Mouse (Mus musculus) ovary, adult 18-20 months (tissue): Measurements from ENCODE around the gene Fbxw11.
"Not testable (repeated sequence)": the region's sequence is repeated elsewhere in the genome, so short reads cannot be mapped to it uniquely, and the experiment has no call there.

Experiments
- DNase-seq: peaks from one replicate; pipeline ENCODE4 v3.0.0; 2022; ENCODE audit warnings: low spot score, mixed read lengths

The Fbxw11 gene

GRCm38 (mm10) chr11:32676777-32677176 is 34.3 kb downstream of the Fbxw11 start:
- DNase-seq: no peak

GRCm38 (mm10) chr11:32677811-32678210 is 35.3 kb downstream of the Fbxw11 start:
- no peak for DNase-seq

DNA sequence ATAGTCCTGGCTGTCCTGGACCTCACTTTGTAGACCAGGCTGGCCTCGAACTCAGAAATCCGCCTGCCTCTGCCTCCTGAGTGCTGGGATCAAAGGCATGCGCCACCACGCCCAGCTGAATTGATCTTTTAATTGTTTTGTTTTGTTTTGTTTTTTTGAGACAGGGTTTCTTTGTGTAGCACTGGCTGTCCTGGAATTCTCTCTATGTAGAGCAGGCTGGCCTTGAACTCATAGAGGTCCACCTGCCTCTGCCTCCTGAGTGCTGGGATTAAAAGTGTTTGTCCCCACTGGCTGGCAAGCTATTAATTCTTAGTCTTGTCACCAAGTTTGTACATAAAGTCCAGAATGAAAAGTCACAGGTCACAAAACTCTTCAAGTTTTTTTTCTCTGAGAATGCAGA is 36.6 kb downstream of the Fbxw11 start:
- DNase-seq: not testable (repeated sequence)

DNA sequence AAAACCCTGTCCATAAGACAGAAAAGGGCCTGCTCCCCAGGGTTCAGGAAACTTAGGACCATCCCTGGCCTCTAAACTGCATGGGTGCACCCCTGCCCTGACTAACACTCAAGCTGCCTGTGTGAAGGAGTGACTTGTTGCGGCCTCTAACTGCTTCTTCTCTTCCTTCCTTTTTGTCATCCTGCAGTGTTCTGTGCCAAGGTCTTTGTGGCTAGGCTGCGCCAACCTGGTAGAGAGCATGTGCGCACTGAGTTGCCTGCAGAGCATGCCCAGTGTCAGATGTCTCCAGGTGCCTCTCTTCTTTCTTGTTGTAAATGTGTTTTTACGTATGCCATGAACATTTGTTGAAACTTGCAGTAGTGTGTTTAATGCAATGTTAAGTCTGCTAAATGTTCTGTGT is 37.5 kb downstream of the Fbxw11 start:
- peak; percentile 35 for DNase-seq

- DNase-seq: no peak
Observed at GRCm38 (mm10) chr11:32681192-32681795, 38.8 kb downstream of the Fbxw11 start.

GRCm38 (mm10) chr11:32682335-32683102 is 40.0 kb downstream of the Fbxw11 start:
- DNase-seq: no peak

GRCm38 (mm10) chr11:32684690-32685254 is 42.2 kb downstream of the Fbxw11 start:
- no peak for DNase-seq

DNA sequence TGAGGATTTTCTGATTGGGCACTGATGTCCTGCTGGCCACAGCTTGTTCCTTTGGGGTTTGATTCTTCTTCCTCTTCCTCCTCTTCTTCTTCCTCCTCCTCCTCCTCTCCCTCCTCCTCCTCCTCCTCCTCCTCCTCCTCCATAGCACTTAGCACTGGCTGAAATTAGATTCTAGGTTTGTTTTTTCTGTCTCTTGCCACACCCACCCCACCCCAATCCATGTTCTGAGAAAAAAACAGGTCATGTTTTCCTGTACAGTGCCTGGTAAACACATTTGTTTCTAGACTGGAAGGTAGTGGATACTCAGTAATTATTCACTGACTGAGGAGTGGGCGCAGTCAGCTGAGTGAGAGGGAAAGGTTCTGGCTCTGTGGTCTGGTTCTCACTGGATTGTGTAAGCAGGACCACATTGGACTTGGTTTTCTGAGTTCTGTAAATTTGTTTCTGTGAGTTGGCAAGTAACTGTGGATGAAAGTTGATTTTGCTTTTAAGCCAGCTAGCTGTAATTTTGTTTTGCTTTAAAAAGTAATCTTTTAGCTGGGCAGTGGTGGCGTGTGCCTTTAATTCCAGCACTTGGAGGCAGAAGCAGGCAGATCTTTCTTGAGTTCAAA is 45.8 kb downstream of the Fbxw11 start:
- no peak for DNase-seq

DNA sequence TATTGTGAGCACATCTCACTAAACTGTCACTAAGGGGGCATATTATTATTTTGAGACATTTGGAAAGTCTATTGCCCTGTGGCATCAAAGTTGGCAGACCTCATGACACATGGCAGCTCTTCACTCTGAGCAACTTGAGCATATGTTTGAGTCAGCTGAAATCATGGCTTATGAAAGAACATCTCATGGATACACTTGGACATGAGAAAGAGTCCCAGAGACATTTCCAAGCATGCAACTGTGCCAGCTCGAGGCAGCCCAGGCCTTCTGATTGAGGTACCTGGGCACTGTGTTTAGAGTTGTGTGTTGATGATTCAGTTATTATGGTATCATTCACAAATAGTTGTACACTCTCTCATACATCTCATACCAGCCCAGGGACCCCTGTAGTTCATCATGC is 47.0 kb downstream of the Fbxw11 start:
- DNase-seq: no peak

- no peak for DNase-seq
Observed at GRCm38 (mm10) chr11:32692834-32693233, 50.3 kb downstream of the Fbxw11 start.

GRCm38 (mm10) chr11:32693431-32694141 is 51.1 kb downstream of the Fbxw11 start:
- DNase-seq: no peak

DNA sequence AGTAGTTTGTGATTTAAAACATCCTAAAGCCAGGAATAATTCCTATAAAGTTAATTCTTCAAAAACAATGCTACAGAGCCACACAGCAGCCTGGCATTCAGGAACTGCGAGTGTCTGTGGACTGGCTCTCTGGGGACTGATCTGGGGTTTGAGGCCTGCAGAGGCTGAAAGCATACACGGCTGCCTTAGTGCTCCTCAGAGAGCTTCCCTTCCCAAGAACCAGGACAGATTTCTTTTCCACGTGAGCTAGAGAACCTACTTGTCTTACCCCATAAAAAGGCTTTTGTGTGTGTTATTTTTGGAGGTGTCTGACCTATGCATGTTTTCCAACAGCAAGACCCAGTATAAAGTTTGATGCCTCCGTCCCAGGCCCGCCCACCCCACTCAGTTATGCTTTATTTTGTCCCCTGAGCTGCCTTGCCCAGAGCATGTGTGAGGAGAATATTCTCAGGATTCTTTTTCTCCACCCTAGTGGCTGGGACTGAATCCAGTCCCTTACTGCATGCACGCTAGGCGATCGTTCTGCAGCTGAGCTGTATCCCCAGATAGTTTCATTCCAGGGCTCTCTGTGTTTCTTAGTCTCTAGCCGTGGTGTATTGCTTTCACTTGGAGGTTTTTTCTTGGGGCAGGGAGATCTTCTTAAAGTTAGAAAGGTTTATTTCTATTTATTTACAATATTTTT is 51.9 kb downstream of the Fbxw11 start:
- DNase-seq: not testable (repeated sequence)

GRCm38 (mm10) chr11:32696446-32697090 is 54.0 kb downstream of the Fbxw11 start:
- no peak for DNase-seq

GRCm38 (mm10) chr11:32697695-32698094 is 55.2 kb downstream of the Fbxw11 start:
- no peak for DNase-seq

DNA sequence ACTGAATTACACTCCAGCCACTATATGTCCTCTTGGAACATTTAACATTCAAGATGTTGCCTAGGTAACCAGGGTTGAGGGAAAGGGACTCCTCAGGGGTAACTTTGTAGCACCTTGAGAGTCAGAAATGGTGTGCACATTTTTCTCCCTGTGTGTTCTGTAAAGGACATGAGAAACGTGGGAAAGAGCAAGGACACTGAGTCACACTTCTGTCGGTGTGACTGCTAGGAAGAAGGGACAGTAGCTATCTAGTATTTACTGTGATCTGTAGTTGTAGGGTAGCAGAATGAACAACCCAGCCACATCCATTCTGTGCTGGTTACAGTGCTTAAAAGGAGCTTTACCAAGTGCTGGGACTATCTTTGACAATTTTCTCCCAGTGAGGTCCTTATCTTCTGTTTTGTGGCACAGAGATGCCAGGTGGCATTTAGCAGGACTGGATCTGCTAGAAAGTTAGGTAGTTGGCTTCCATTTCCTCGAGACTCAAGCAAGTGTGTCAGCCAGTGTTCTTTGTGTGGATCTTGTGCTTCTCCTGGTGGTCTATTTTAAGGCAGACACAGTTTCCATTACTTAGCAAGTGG is 57.5 kb downstream of the Fbxw11 start:
- no peak for DNase-seq

DNA sequence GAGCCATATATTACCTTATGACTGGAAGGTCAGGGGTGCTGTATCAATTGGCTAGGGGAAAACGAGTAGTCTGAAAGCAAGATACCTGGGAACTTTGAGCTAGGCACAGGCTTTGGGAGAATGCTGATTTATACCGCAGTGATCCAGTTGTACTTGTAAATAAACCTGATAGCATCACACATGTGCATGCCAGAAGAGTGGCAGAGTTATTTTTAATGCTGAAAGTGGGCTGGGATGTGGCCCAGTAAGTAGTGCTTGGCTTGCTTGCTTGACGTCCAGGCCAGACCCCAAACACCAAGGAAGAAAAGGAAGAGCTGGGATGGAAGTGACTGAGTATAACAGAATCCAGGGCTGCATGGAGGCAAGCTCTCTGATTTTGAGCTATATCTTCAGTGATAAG is 59.0 kb downstream of the Fbxw11 start:
- no peak for DNase-seq

DNA sequence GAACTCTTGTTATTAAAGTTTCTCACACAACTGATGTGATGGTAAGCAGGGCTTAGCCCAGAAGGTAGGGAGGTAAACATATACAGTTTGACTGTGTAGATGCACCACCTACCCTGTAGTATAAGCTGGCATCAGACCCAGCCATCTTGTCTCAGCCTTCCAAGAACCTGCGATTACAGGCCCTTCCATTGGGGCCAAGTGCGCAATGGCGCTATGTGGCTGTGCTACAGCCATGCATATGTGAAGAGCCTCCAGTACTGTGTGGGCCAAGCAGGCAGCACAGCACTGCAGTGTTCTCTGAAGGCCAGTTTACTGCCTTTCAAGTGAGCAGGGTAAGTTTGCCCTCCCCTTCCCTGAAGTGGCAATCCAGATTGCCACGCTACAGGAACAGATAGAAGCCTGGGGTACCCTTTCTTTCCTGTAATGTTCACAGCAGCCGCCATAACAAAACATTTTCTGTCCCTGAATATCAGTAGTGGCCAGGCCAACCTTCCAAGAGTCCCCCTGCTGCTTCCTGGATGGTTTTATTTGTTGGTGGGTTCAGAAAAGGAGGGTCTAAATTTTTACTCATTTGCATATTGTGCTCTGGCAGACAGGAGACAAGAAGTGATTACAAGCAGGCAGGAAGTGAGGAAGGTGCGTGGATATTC is 61.8 kb downstream of the Fbxw11 start:
- no peak for DNase-seq

GRCm38 (mm10) chr11:32706406-32706993 is 64.0 kb downstream of the Fbxw11 start:
- no peak for DNase-seq

DNA sequence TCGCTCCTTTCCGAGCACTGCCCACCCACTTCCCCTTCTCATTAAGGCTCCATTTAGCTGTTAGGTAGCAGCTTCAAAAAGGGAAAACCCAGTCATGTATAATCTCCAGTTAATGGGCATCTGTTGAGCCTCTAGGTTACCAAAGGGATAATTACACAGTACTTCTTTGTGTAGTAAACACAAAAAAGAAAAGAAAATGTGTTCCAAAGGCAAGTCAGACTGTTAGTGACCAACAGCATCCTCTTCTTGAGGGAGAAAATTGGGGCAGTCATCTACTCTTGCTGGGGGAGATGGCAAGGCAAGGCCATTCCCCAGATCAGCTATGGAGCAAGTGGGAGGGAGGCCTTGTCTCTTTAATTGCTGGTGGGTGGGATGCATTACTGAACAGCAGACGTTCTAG is 65.0 kb downstream of the Fbxw11 start:
- DNase-seq: no peak
